Mouse (Mus musculus): ENCODE measurements around the gene Dnah5. TPM values are rescaled to one million over a fixed set of nuclear protein-coding genes. Genes with fewer than 3 reads are reported as not detected.
"Not testable (repeated sequence)": the region's sequence is repeated elsewhere in the genome, so short reads cannot be mapped to it uniquely, and the experiment has no call there.

Gene Dnah5
- polyA plus RNA-seq, 1 experiment: 0.73 TPM

DNA sequence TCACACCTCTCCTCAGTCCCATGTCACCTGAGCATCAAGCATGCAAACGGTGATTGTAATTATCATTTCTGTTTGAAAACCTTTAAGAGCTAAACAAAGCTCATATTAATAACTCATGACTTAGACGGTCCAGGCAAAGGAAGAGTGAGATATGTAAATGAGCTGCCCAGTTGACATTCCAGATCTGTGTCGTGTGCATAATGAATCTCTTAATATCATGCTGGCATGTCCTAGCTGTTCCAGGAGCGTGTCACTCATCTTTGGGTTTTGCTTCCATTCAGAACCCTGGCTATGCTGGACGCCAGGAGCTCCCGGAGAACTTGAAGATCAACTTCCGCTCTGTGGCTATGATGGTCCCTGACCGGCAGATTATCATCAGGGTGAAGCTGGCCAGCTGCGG, 123.9 kb downstream of the Dnah5 start:
- no peak overlapping the region for H3K27ac ChIP-seq (ENCODE audit: insufficient read depth, low read length)
- H3K4me3 ChIP-seq (ENCODE audit: insufficient read depth, low read length): no peak overlapping the region
- H3K4me1 ChIP-seq (ENCODE audit: control insufficient read depth, insufficient read depth, low read length): no peaks in the 10 kb centered on the region
- TF ChIP-seq CTCF (IDR thresholded peaks at IDR 0.05; ENCODE audit: extremely low read depth, insufficient read depth, low read length) (no peak), POLR2A (IDR thresholded peaks at IDR 0.05; ENCODE audit: extremely low read depth, insufficient read depth, low read length) (no peak)

DNA sequence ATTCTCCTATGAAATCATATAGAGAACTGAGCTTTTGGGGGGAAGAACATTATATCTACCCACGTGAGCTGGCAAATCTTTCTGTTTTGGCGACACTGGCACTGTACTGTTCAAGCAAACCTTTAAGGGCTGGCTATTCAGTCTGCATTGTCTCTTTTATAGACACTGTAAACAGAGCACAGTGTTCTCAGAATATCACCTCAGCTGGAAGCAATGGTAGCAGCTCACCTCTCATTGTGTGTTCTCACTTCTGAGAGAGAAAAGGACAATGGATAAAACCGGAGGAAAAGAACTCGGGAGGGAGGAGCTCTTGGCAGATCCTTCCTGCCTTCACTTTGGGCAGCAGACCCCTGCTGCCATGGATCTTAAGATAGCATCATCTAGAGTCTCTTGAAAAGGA, 137.6 kb downstream of the Dnah5 start:
- no peak for TF ChIP-seq CTCF (IDR thresholded peaks at IDR 0.05; ENCODE audit: extremely low read depth, insufficient read depth, low read length)
- TF ChIP-seq POLR2A (IDR thresholded peaks at IDR 0.05; ENCODE audit: extremely low read depth, insufficient read depth, low read length): no peak
- no peaks in the 10 kb centered on the region for H3K4me1 ChIP-seq (ENCODE audit: control insufficient read depth, insufficient read depth, low read length)

GRCm38 (mm10) chr15:28367561-28367960, 164.0 kb downstream of the Dnah5 start:
- H3K4me3 ChIP-seq (ENCODE audit: insufficient read depth, low read length): no peak overlapping the region
- TF ChIP-seq POLR2A (IDR thresholded peaks at IDR 0.05; ENCODE audit: extremely low read depth, insufficient read depth, low read length) (no peak), CTCF (IDR thresholded peaks at IDR 0.05; ENCODE audit: extremely low read depth, insufficient read depth, low read length) (no peak)
- H3K27ac ChIP-seq (ENCODE audit: insufficient read depth, low read length): no peak overlapping the region
- no peaks in the 10 kb centered on the region for H3K4me1 ChIP-seq (ENCODE audit: control insufficient read depth, insufficient read depth, low read length)

More for the DNA sequence above, 137.6 kb downstream of the Dnah5 start:
- Histone ChIP-seq H3K27ac (ENCODE audit: insufficient read depth, low read length) (no peak overlapping the region), H3K4me3 (ENCODE audit: insufficient read depth, low read length) (no peak overlapping the region)

DNA sequence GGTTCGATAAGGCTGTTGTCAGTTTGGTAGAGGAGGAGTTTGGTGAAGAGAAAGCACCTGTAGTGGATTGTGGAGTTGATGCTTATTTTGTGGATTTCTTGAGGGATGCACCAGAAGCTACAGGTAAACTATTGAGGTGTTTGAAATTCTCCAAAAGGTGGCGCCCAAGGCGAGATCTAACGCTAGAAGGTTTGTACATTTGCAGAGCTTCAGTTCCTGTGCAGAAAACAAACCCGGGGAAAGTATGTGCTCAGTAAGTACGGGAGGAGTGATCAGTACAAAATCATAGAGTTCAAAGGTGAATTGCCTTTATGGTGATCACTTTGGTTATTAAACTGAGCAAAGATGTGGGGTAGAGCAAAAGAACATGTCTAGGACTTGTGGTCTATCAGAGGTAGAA, 166.9 kb downstream of the Dnah5 start:
- no peak for TF ChIP-seq POLR2A (IDR thresholded peaks at IDR 0.05; ENCODE audit: extremely low read depth, insufficient read depth, low read length)
- no peak overlapping the region for H3K4me3 ChIP-seq (ENCODE audit: insufficient read depth, low read length)
- no peak overlapping the region for H3K27ac ChIP-seq (ENCODE audit: insufficient read depth, low read length)
- no peaks in the 10 kb centered on the region for H3K4me1 ChIP-seq (ENCODE audit: control insufficient read depth, insufficient read depth, low read length)

- Histone ChIP-seq H3K4me3 (ENCODE audit: insufficient read depth, low read length) (no peak overlapping the region), H3K27ac (ENCODE audit: insufficient read depth, low read length) (no peak overlapping the region), H3K4me1 (ENCODE audit: control insufficient read depth, insufficient read depth, low read length) (no peaks in the 10 kb centered on the region)
- no peak for TF ChIP-seq CTCF (IDR thresholded peaks at IDR 0.05; ENCODE audit: extremely low read depth, insufficient read depth, low read length)
- no peak for TF ChIP-seq POLR2A (IDR thresholded peaks at IDR 0.05; ENCODE audit: extremely low read depth, insufficient read depth, low read length)
These were observed 168.0 kb downstream of the Dnah5 start for GRCm38 (mm10) chr15:28371506-28371905.

- TF ChIP-seq CTCF (IDR thresholded peaks at IDR 0.05; ENCODE audit: extremely low read depth, insufficient read depth, low read length): no peak
- no peak for TF ChIP-seq POLR2A (IDR thresholded peaks at IDR 0.05; ENCODE audit: extremely low read depth, insufficient read depth, low read length)
- no peak overlapping the region for H3K4me3 ChIP-seq (ENCODE audit: insufficient read depth, low read length)
- no peaks in the 10 kb centered on the region for H3K4me1 ChIP-seq (ENCODE audit: control insufficient read depth, insufficient read depth, low read length)
- H3K27ac ChIP-seq (ENCODE audit: insufficient read depth, low read length): no peak overlapping the region
These were observed 170.8 kb downstream of the Dnah5 start for GRCm38 (mm10) chr15:28374394-28374793.

GRCm38 (mm10) chr15:28380909-28381308, 177.4 kb downstream of the Dnah5 start:
- Histone ChIP-seq H3K4me1 (ENCODE audit: control insufficient read depth, insufficient read depth, low read length) (no peaks in the 10 kb centered on the region), H3K27ac (ENCODE audit: insufficient read depth, low read length) (no peak overlapping the region), H3K4me3 (ENCODE audit: insufficient read depth, low read length) (no peak overlapping the region)
- no peak for TF ChIP-seq CTCF (IDR thresholded peaks at IDR 0.05; ENCODE audit: extremely low read depth, insufficient read depth, low read length)
- TF ChIP-seq POLR2A (IDR thresholded peaks at IDR 0.05; ENCODE audit: extremely low read depth, insufficient read depth, low read length): no peak

- not testable (repeated sequence) for H3K4me1 ChIP-seq (ENCODE audit: control insufficient read depth, insufficient read depth, low read length); H3K27ac ChIP-seq (ENCODE audit: insufficient read depth, low read length); H3K4me3 ChIP-seq (ENCODE audit: insufficient read depth, low read length)
These were observed 190.2 kb downstream of the Dnah5 start for GRCm38 (mm10) chr15:28393723-28394122.

DNA sequence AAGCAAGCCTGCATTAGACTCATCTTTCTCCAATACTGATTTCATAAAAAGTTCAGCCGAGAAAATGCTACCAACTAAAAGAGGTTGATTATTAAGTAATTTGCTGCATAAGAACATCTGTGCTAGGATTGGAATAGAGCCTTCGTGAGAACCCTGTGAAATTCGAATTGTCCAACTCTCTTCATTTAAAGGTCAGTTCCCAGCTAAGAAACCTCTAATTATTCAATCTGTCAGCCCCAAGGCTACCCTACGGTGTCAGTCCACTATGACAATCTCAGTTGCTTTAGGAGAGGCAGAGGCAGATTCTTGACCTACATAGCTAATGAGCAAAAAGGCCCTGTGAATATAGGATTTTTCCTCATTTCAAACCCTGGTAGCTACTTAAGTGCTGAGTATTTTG, 191.9 kb downstream of the Dnah5 start:
- TF ChIP-seq CTCF (IDR thresholded peaks at IDR 0.05; ENCODE audit: extremely low read depth, insufficient read depth, low read length): no peak
- Histone ChIP-seq H3K4me3 (ENCODE audit: insufficient read depth, low read length) (no peak overlapping the region), H3K4me1 (ENCODE audit: control insufficient read depth, insufficient read depth, low read length) (no peaks in the 10 kb centered on the region), H3K27ac (ENCODE audit: insufficient read depth, low read length) (no peak overlapping the region)

- no peak overlapping the region for H3K4me3 ChIP-seq (ENCODE audit: insufficient read depth, low read length)
- no peaks in the 10 kb centered on the region for H3K4me1 ChIP-seq (ENCODE audit: control insufficient read depth, insufficient read depth, low read length)
- no peak overlapping the region for H3K27ac ChIP-seq (ENCODE audit: insufficient read depth, low read length)
- TF ChIP-seq CTCF (IDR thresholded peaks at IDR 0.05; ENCODE audit: extremely low read depth, insufficient read depth, low read length): no peak
These were observed 194.9 kb downstream of the Dnah5 start for GRCm38 (mm10) chr15:28398472-28398871.

GRCm38 (mm10) chr15:28399258-28399657, 195.7 kb downstream of the Dnah5 start:
- no peak for TF ChIP-seq POLR2A (IDR thresholded peaks at IDR 0.05; ENCODE audit: extremely low read depth, insufficient read depth, low read length)
- TF ChIP-seq CTCF (IDR thresholded peaks at IDR 0.05; ENCODE audit: extremely low read depth, insufficient read depth, low read length): no peak
- H3K4me1 ChIP-seq (ENCODE audit: control insufficient read depth, insufficient read depth, low read length): no peaks in the 10 kb centered on the region
- no peak overlapping the region for H3K4me3 ChIP-seq (ENCODE audit: insufficient read depth, low read length)
- no peak overlapping the region for H3K27ac ChIP-seq (ENCODE audit: insufficient read depth, low read length)

Data from cortical plate, adult 2 months (tissue).